In genomic region chr7:75610391-75610790, GRCm38 (mm10) we compare ENCODE assay signal across 9 mouse cellular contexts.
DNase-seq lines count a peak whose midpoint lies in the region; ATAC-seq lines count a peak whose summit lies in the region.
"Had no signal": no experiment of that assay in that cellular context is flagged by ENCODE, and none has a peak within 500 bp of the region (broad histone marks: within the 10 kb centered on the region; RNA-seq: fewer than 3 reads in every experiment).

No protein-coding gene starts in this region.

- WGBS in embryonic facial prominence, embryonic 15.5 days, result 69% methylated on average over 9 of the region's 9 CpGs
- WGBS in embryonic facial prominence, embryonic 10.5 days, result 90% methylated on average over 9 of the region's 9 CpGs
- WGBS in liver, embryonic 11.5 days, result 60% methylated on average over 9 of the region's 9 CpGs

- no peak overlapping the region for H3K4me3 ChIP-seq in embryonic facial prominence, embryonic 15.5 days (replicated peaks)
- H3K4me3 ChIP-seq in embryonic facial prominence, embryonic 10.5 days, result no peak overlapping the region
- no peak overlapping the region for H3K4me3 ChIP-seq in liver, embryonic 11.5 days (ENCODE audit: low read depth, low read length)
- H3K4me3 ChIP-seq: hindbrain, embryonic 15.5 days had no signal

- DNase-seq in embryonic facial prominence, embryonic 10.5 days (ENCODE audit: low spot score), result no peak
- no peak for DNase-seq in liver, embryonic 11.5 days (ENCODE audit: low spot score)
- peak; percentile 51 to 65 for DNase-seq in spleen, postnatal 10 days (ENCODE audit: low spot score in 2 of 2)
- DNase-seq in gastrocnemius, postnatal 4 days (ENCODE audit: low spot score in 2 of 2), result no peak
- DNase-seq in left cerebral cortex, adult 11 months (ENCODE audit: low spot score), result no peak
- DNase-seq in kidney, adult 11 months, result no peak

- no peaks in the 10 kb centered on the region for H3K27me3 ChIP-seq in embryonic facial prominence, embryonic 15.5 days
- no peaks in the 10 kb centered on the region for H3K27me3 ChIP-seq in embryonic facial prominence, embryonic 10.5 days (replicated peaks; ENCODE audit: low read depth, poor library complexity, severe bottlenecking)
- no peaks in the 10 kb centered on the region for H3K27me3 ChIP-seq in liver, embryonic 11.5 days (replicated peaks; ENCODE audit: control insufficient read depth, insufficient read depth, low read length)
- H3K27me3 ChIP-seq: hindbrain, embryonic 15.5 days had no signal

- H3K36me3 ChIP-seq in embryonic facial prominence, embryonic 15.5 days, result peaks cover 23% of the 10 kb centered on the region
- peaks cover 46% of the 10 kb centered on the region for H3K36me3 ChIP-seq in embryonic facial prominence, embryonic 10.5 days (replicated peaks)
- peaks cover 15% of the 10 kb centered on the region; the same call in 1 of the 2 replicates for H3K36me3 ChIP-seq in liver, embryonic 11.5 days (ENCODE audit: control insufficient read depth, insufficient read depth, low read length)
- H3K36me3 ChIP-seq: hindbrain, embryonic 15.5 days had no signal

- H3K4me2 ChIP-seq in embryonic facial prominence, embryonic 15.5 days (replicated peaks), result no peak overlapping the region
- H3K4me2 ChIP-seq in liver, embryonic 11.5 days, result peak overlapping the region; percentile 26
- H3K4me2 ChIP-seq: hindbrain, embryonic 15.5 days had no signal

- ATAC-seq in embryonic facial prominence, embryonic 15.5 days (ENCODE audit: insufficient number of reproducible peaks, low FRiP score, low TSS enrichment, low read depth), result no peak
- ATAC-seq in erythroblast, adult 5-6 weeks (replicated peaks; ENCODE audit: low FRiP score, poor library complexity, severe bottlenecking), result peak; percentile 42
- ATAC-seq in liver, embryonic 11.5 days (replicated peaks; ENCODE audit: low FRiP score), result peak; percentile 40

- H3K9me3 ChIP-seq in embryonic facial prominence, embryonic 15.5 days (replicated peaks), result no peaks in the 10 kb centered on the region
- no peaks in the 10 kb centered on the region for H3K9me3 ChIP-seq in embryonic facial prominence, embryonic 10.5 days
- H3K9me3 ChIP-seq in liver, embryonic 11.5 days (ENCODE audit: control insufficient read depth, low read length), result no peaks in the 10 kb centered on the region
- H3K9me3 ChIP-seq: hindbrain, embryonic 15.5 days had no signal

- 0 out of 2 replicates have a peak, but pooled peaks cover 12% of the 10 kb centered on the region for H3K4me1 ChIP-seq in embryonic facial prominence, embryonic 15.5 days
- H3K4me1 ChIP-seq in embryonic facial prominence, embryonic 10.5 days, result peaks cover 10% of the 10 kb centered on the region; the same call in 1 of the 2 replicates
- H3K4me1 ChIP-seq in liver, embryonic 11.5 days (replicated peaks; ENCODE audit: control insufficient read depth, insufficient read depth, low read length), result peaks cover 51% of the 10 kb centered on the region
- H3K4me1 ChIP-seq: hindbrain, embryonic 15.5 days had no signal

- 0 out of 2 replicates have a peak overlapping the region, but pooled peaks have one; percentile 28 for H3K27ac ChIP-seq in embryonic facial prominence, embryonic 15.5 days (replicated peaks)
- no peak overlapping the region for H3K27ac ChIP-seq in embryonic facial prominence, embryonic 10.5 days (replicated peaks)
- H3K27ac ChIP-seq in liver, embryonic 11.5 days (ENCODE audit: low read depth, low read length), result no peak overlapping the region
- H3K27ac ChIP-seq: hindbrain, embryonic 15.5 days had no signal

- no peak overlapping the region for H3K9ac ChIP-seq in embryonic facial prominence, embryonic 15.5 days
- 0 out of 2 replicates have a peak overlapping the region, but pooled peaks have one; percentile 23 for H3K9ac ChIP-seq in liver, embryonic 11.5 days (ENCODE audit: low read depth, low read length)
- H3K9ac ChIP-seq: hindbrain, embryonic 15.5 days had no signal

Comparison
In these comparisons a context has a peak if more than half of its experiments do, and no peak if none do; other contexts are left out.
1. DNase-seq: peak in spleen, postnatal 10 days (2 of 2); none in embryonic facial prominence, embryonic 10.5 days (single experiment), liver, embryonic 11.5 days (single experiment), gastrocnemius, postnatal 4 days (0 of 2), left cerebral cortex, adult 11 months (single experiment) and kidney, adult 11 months (single experiment).